Mouse (Mus musculus): ENCODE measurements around the gene Prkch. TPM values are rescaled to one million over a fixed set of nuclear protein-coding genes. Genes with fewer than 3 reads are reported as not detected.

The Prkch gene
- polyA plus RNA-seq, 1 experiment, result not detected

DNA sequence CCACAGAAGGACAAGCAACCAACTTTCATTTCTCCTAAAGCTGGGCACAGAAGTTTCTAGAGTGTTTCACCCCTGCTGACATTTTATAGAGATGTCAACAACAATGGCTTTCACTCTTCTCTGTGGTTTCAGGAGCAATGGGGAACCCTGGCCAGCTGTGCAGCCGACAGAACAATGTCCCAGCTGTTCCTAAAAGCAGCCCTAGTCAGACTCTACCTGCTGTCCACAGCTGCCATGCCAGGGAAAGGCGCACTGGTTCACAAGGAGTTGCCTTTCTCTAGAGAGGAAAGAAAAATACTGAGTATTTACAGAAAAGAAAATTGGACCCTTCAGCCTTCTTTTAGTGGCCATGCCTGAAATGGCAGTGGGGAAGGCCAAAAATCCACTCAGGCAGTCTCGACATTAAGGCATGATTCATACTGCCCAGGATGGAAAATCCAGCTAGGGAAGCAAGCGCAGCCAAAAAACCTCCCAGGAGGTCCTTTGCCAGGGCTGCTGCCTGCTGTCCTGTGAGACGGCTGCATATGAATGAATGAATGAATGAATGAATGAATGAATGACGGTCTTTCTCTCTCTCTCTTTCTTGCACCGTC is 190.3 kb downstream of the Prkch start:
- no peak for TF ChIP-seq POLR2A (IDR thresholded peaks at IDR 0.05; ENCODE audit: insufficient read depth, low read depth, low read length)
- TF ChIP-seq CTCF (IDR thresholded peaks at IDR 0.05; ENCODE audit: insufficient read depth, low read depth, low read length), result no peak
- Histone ChIP-seq H3K4me3 (ENCODE audit: insufficient read depth, low read depth, low read length) (no peak overlapping the region), H3K4me1 (ENCODE audit: control insufficient read depth, insufficient read depth, low read length) (peaks cover 5% of the 10 kb centered on the region; the same call in 1 of the 2 replicates), H3K27ac (ENCODE audit: insufficient read depth, low read depth, low read length) (no peak overlapping the region)
- WGBS, result 67% methylated on average over 7 of the region's 7 CpGs

DNA sequence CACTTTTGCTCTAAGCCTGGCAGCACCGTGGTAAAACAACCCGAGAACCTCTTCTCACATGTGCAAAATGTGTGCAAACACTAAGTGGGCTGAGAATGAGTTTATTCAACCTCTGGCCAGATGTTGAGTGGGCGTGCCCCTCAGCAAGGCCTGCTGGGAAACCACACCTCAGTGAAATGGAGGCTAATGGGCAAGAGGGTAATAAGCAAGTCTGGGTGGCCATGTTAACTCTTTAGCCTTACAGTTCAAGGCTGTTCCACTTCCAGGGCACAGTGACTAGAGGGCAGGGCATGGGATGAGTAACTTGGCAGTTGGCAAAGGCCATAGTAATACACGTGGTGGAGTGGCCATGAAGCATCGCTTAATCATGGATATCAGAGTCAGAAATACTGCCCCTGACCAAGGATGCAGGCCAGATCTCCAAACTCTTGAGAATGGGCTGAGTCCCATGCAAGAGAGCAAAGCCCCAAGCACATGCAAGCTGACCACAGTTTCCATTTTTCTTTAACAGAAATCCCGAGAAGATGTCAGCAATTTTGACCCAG is 191.9 kb downstream of the Prkch start:
- no peak for TF ChIP-seq POLR2A (IDR thresholded peaks at IDR 0.05; ENCODE audit: insufficient read depth, low read depth, low read length)
- TF ChIP-seq CTCF (IDR thresholded peaks at IDR 0.05; ENCODE audit: insufficient read depth, low read depth, low read length), result no peak
- H3K4me3 ChIP-seq (ENCODE audit: insufficient read depth, low read depth, low read length), result no peak overlapping the region
- 84% methylated on average over 6 of the region's 6 CpGs for WGBS
- peaks cover 5% of the 10 kb centered on the region; the same call in 1 of the 2 replicates for H3K4me1 ChIP-seq (ENCODE audit: control insufficient read depth, insufficient read depth, low read length)
- no peak overlapping the region for H3K27ac ChIP-seq (ENCODE audit: insufficient read depth, low read depth, low read length)

DNA sequence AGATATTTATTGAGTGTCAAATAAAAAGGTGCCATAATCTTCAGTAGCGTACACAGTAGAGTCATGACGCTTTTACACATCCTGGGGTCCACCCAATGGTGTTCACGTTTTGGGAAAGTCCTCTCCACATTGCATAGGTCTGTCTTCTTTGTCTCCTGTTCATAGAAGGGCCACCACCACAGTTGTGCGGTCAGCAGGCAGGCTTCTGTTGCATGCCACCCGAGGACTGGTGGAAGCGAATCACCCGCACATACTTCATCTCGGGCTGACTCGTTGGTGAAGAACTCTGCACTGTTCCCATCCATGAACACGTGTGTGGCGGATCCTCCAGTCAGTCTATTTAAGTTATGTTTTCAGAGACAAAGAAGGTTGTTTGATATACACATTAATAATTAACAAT is 193.1 kb downstream of the Prkch start:
- no peak overlapping the region for H3K27ac ChIP-seq (ENCODE audit: insufficient read depth, low read depth, low read length)
- WGBS, result 95% methylated on average over 11 of the region's 11 CpGs
- H3K4me3 ChIP-seq (ENCODE audit: insufficient read depth, low read depth, low read length), result no peak overlapping the region
- peaks cover 5% of the 10 kb centered on the region; the same call in 1 of the 2 replicates for H3K4me1 ChIP-seq (ENCODE audit: control insufficient read depth, insufficient read depth, low read length)
- no peak for TF ChIP-seq POLR2A (IDR thresholded peaks at IDR 0.05; ENCODE audit: insufficient read depth, low read depth, low read length)
- no peak for TF ChIP-seq CTCF (IDR thresholded peaks at IDR 0.05; ENCODE audit: insufficient read depth, low read depth, low read length)

DNA sequence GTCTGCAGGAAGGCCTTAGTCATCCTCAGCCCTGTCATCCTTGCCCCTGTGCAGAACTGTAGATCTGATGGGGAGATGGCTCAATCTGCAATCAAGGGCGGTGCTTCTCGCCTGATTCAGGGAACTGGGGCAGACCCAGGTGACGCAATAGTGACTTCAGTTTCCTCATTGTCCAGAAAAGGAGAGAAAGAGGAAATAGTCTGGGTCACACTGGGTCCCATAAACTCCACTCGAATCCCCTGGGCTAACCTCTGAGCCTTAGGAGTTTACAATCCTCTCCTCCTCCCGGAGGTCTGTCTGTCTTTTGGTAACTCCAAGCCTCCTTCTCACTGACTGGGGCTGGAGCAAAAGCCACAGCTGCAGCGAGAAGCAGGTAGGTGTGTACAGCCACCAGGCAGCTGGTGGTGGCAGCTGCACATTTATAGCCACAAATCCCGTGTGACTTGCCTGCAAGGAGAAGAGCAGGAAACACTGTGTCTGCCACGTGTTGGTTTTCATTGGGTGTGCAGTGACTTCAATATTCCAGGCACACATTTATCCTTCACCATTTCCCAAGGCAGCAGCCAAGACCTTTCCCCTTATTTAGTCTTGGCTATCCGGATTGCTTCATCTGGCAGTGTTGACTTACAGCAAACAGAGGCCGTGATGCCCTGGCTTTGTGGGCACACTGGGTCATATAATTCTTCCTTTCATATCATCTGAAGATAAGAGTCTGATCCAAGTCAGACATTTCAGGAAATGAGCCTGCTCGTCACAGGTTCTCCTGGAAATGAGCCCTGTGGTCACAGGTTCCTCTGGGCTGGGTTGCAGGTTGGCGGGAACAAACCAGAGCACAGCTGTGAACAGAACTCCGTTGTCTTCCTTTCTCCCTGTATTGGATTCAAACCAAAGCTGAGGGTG is 195.0 kb downstream of the Prkch start:
- TF ChIP-seq POLR2A (IDR thresholded peaks at IDR 0.05; ENCODE audit: insufficient read depth, low read depth, low read length), result no peak
- no peak for TF ChIP-seq CTCF (IDR thresholded peaks at IDR 0.05; ENCODE audit: insufficient read depth, low read depth, low read length)
- peaks cover 5% of the 10 kb centered on the region; the same call in 1 of the 2 replicates for H3K4me1 ChIP-seq (ENCODE audit: control insufficient read depth, insufficient read depth, low read length)
- no peak overlapping the region for H3K27ac ChIP-seq (ENCODE audit: insufficient read depth, low read depth, low read length)
- 74% methylated on average over 13 of the region's 13 CpGs for WGBS
- no peak overlapping the region for H3K4me3 ChIP-seq (ENCODE audit: insufficient read depth, low read depth, low read length)

DNA sequence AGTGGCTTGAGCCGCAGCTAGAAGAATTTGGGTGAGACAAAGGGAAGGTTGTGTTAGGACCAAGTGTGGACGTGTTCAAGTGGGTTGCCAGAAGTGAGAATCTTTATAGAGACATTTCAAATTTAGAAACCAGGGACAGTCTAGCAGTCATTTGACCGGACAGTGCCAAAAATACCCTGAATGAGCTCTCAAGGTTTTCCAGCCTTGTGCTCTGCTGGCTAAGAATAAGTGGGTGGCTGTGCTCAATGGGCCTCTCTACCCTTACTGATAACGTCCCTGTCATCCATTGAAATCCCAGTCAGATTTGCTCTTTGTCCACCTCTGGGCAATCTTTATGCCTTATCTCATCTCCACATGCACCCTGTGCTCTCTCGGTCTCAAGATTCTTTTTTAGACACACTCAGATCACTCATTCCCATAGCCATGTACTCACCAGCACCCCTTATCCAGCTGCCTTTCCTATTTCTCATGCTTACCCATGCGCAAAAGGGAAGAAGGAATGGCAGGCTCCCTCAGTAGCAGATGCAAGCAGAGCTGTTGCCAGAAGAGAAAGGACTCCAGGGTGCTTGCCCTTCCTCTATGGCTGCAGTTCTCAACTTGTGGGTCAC is 196.9 kb downstream of the Prkch start:
- WGBS, result 86% methylated on average over 6 of the region's 6 CpGs
- Histone ChIP-seq H3K4me1 (ENCODE audit: control insufficient read depth, insufficient read depth, low read length) (peaks cover 5% of the 10 kb centered on the region; the same call in 1 of the 2 replicates), H3K27ac (ENCODE audit: insufficient read depth, low read depth, low read length) (no peak overlapping the region), H3K4me3 (ENCODE audit: insufficient read depth, low read depth, low read length) (no peak overlapping the region)
- TF ChIP-seq CTCF (IDR thresholded peaks at IDR 0.05; ENCODE audit: insufficient read depth, low read depth, low read length) (no peak), POLR2A (IDR thresholded peaks at IDR 0.05; ENCODE audit: insufficient read depth, low read depth, low read length) (no peak)

DNA sequence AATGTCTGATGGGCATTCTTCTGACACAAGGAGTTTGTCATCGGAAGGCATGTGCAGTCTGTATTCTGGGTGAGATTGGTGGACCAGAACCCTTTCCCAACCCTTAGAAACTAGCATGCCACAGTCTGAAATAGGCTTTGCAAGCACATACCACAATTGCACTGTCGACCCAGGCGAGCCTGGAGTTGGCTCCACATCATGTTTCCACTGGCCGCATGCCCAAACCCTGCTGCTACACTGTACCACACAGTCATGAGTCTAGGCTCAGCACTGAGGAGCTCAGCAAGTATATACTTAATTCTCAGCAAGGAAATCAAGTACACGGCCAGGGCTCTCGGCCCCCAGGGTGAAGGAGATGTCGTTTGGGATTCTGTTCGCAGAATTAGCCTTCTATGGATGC is 202.3 kb downstream of the Prkch start:
- H3K4me3 ChIP-seq (ENCODE audit: insufficient read depth, low read depth, low read length), result no peak overlapping the region
- no peak for TF ChIP-seq POLR2A (IDR thresholded peaks at IDR 0.05; ENCODE audit: insufficient read depth, low read depth, low read length)
- TF ChIP-seq CTCF (IDR thresholded peaks at IDR 0.05; ENCODE audit: insufficient read depth, low read depth, low read length), result no peak
- WGBS, result 36% methylated on average over 8 of the region's 8 CpGs
- H3K27ac ChIP-seq (ENCODE audit: insufficient read depth, low read depth, low read length), result no peak overlapping the region
- peaks cover 8% of the 10 kb centered on the region; the same call in 1 of the 2 replicates for H3K4me1 ChIP-seq (ENCODE audit: control insufficient read depth, insufficient read depth, low read length)

DNA sequence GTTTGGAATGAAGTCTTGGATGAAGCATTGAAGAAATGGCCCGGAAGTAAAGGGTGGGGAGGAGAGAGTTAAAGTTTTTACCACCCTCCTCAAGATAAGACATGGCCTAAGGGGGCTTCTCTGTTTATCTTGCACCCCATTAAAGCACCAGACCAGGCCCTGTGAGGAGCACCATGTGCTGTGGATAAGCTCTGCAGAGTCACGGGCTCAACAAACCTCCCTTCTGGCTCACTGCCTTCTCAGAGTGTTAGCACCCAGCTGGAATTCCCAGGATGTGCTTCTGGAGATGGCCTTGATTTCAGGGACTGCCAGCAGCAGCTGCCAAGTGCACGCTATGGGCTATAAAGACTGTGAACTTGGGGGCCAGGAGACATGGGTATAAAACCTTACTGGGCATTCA is 204.3 kb downstream of the Prkch start:
- no peak overlapping the region for H3K27ac ChIP-seq (ENCODE audit: insufficient read depth, low read depth, low read length)
- no peak overlapping the region for H3K4me3 ChIP-seq (ENCODE audit: insufficient read depth, low read depth, low read length)
- WGBS, result 63% methylated on average over 3 of the region's 3 CpGs
- TF ChIP-seq POLR2A (IDR thresholded peaks at IDR 0.05; ENCODE audit: insufficient read depth, low read depth, low read length), result no peak
- TF ChIP-seq CTCF (IDR thresholded peaks at IDR 0.05; ENCODE audit: insufficient read depth, low read depth, low read length), result no peak
- H3K4me1 ChIP-seq (ENCODE audit: control insufficient read depth, insufficient read depth, low read length), result peaks cover 15% of the 10 kb centered on the region

DNA sequence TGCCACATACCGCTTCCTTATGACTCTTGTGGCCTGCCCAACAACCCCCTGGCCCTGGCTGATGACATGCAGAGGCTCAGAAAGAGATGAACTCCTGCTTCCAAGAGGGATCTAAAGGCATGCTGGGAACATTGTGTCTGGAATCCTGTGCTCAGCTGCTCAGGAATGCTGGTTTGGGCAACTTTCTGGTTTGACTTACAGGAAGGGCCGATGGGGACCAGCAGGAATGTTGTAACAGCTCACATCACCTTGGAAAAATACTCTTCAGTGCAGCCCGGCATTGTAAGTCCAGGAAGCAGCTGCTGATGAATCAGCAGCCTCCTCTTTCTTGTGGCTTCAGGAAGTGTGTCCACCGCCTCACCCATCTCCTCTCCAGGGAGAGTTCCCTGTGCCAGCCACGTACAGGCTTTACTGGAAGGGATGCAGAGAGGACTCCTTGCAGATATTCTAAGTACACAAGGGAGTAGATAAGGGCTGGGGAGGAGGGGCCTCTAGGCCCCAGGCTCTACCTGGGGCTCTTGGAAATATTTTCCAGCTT is 206.0 kb downstream of the Prkch start:
- peaks cover 22% of the 10 kb centered on the region for H3K4me1 ChIP-seq (ENCODE audit: control insufficient read depth, insufficient read depth, low read length)
- TF ChIP-seq CTCF (IDR thresholded peaks at IDR 0.05; ENCODE audit: insufficient read depth, low read depth, low read length), result no peak
- no peak for TF ChIP-seq POLR2A (IDR thresholded peaks at IDR 0.05; ENCODE audit: insufficient read depth, low read depth, low read length)
- H3K4me3 ChIP-seq (ENCODE audit: insufficient read depth, low read depth, low read length), result no peak overlapping the region
- no peak overlapping the region for H3K27ac ChIP-seq (ENCODE audit: insufficient read depth, low read depth, low read length)
- 64% methylated on average over 5 of the region's 5 CpGs for WGBS
